Mouse (Mus musculus) kidney, postnatal 36 days (tissue): ENCODE measurements around the gene Klc1.
A peak's percentile ranks its signal among the peaks of the same experiment; 100 is the strongest.

ENCODE experiments used
- DNase-seq, 2 experiments: peaks; one replicate each; pipeline ENCODE4 v3.0.0; 2021 to 2022; ENCODE audit warnings: mixed read lengths in 2 of 2

Klc1 gene

DNA sequence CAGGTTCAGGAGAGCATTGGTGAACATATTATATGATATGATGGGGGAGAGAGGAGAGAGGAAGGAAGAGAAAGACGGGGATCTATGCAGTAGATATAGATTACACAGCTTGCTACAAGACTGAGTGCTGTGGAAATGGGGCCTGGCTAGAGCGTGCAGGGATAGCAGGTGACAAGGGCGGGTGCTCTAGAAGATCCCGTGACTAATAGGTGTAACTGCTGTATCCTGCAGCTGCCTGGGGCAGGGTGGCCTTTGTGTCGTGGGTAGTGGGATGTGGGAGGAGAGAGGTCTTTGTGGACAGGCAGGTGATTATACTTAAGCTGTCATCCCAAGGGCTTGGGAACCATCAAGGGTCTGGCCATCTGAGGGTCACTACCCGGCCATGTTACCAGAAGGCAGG is 13.4 kb upstream of the Klc1 start:
- DNase-seq, result no peak

DNA sequence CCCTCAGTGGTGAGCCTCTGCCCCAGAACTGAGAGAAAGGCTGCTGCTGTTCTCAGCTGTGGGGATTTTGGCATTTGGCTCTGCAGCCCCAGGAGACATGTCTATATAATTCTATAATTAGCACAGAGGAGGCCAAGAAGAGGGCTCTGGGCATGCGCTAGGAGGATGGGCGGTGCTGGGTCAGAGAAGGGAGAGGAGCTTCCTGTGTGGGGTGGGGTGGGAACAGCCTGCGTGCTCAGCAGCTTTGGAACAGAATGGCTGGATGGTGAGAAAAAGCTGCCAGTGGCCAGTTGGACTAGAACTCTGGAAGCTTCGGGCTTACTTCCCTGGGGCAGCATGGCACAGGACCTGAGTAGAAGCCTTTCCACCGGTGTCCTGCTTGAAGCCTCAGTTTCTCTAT is 12.6 kb upstream of the Klc1 start:
- DNase-seq, result peak; percentile 79 to 80

DNA sequence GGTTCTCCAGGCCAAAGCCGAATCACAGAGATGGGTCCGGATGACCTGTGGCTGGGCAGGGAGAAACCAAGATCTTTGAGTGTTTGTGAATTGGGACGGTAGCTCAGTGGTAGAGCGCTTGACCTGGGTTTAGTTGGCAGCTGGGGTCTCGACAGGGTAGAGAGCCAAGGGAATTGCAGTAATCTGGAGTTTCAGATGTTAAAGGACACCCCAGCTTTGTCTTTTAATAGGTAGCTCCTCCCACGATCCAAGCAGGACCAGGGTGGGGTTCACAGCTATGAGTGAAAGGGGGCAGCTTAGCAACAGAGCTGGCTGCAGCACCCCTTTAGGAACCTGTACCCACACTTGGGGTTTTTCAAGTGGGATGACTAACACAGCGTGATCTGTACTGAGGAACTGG is 11.2 kb upstream of the Klc1 start:
- no peak for DNase-seq

DNA sequence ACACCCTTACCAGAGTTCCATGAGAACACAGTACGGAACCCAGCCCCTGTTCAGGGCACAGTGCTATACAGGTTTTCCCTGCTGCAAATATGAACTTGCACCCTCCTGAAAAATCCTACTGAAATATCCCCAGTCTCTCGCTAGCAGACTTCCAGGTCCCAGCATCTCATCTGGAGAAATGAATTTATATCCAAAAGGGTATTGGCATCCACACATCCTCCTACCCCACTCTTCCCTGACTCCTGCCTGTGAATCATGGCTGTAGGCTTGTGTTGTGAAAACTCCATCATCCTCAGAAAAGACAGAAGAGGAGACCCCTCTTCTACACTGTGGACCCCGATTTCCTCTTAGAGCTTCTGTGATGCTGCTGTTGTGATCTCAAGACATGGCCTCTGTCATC is 7.9 kb upstream of the Klc1 start:
- no peak for DNase-seq

DNA sequence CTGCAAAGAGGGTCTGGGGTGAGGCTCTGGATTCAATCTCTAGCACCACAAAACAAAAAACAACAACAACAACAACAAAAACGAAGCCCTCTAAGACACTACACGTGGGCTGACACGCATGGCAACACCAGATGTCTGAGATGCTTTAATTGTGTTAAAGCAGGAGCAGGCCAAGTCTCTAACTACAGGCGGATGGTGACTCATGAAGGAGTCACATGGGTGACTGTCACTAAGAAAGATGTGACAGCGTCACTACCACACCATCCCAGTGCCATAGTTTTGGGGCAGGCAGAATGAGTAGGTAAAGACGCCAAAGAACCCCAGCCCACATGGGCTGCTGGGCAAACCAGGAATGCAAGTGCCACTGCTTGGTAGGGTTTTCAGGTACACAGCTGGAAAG is 6.2 kb upstream of the Klc1 start:
- DNase-seq, result no peak

DNA sequence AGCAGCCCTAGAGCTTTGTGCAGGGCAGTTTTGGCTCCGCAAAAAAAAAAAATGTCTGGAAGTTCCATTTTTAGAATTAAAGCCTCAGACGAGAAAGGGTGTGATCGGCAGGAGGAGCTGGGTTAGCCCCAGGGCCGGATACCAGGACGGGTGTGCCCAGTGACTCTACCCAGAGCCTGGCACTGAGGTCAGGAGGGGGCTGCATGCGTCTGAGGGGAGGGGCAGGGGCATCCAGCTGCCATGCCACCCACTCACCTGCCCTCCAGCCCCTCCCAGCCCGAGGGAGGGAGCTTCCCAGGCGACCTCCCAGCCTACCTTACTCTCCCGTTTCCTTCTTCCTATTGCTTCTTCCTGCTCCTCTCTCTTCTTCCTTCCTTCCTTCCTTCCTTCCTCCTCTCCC is 5.3 kb upstream of the Klc1 start:
- no peak for DNase-seq

DNA sequence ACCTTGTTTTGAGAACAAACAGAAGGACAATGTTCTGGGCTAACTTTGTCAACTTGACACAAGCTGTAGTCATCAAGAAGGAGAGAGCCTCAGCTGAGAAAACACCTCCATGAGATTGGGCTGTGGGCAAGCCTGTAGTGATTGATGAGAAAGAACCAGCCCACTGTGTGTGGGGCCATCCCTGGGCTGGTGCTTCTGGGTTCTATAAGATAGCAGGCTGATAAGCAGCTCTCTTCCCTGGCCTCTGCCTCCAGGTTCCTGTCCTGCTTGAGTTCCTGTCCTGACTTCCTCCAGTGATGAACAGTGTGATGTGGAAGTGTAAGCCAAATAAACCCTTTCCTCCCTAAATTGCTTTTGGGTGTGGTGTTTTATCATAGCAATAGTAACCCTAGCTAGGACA is 3.9 kb upstream of the Klc1 start:
- no peak for DNase-seq

DNA sequence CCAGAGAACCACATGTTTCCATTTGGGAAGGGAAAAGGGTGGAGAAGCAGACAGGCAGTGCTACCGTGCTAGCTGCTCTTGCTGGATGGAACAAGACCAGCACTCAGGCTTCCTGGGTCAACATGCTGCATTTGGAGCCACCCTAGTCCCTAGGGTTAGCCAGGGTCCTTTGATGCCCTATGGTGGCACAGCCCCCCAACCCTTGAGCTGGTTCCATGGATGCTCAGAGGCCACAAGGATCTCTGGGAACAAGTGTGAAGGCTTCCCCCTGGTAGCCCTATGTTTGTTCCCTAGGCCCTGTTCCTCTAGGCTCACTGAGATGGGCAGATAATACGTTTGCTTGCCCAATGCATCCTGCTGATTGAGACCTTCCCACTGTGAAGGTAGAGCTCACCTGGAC is 3.4 kb upstream of the Klc1 start:
- DNase-seq, result no peak

DNA sequence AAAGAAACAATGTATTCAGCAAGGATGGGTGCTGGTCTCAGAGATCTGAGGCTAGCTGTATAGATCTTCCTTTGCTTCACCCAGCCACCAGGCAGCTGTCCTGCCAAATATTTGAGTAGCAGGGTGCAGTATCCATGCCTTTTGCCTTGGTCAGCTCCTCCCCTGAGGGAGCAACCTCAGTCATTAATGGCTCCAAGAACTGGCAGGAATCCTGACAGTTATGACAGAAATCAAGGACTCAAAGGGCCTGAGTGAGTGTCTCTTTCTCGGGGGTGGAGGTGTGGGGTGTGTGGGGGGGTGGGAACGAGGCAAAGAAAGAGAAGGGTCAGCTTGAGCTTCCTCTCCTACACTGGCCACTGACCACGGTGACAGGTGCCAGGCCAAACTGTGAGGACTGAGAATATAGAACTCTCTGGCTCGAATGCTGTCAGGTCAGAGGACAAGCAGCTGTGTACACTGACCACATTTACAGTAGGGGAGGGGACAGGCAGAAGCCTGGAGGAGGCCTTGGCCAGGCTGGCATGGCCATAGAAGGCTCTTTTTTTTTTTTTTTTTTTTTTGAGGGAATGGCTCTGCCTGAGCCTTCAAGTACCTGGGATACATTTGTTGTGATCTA is 2.5 kb upstream of the Klc1 start:
- DNase-seq, result no peak

DNA sequence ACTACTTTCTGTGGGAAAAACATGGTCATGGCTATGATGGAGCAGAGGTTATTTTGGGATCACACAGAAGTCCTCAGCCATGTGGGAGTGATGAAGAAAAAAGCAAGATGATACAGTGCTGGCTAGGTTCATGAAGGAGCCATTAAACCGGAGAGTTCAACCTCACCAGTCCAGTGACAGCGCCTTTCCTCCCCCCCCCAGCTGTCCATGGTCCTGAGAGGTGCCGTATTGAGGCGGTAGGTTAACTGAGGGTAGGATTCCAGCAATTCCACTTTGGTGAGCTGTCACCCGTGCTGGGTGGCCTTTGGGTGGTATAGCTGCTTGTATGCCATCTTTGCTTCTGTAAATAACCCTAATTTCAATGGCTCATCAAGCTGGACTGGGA is 2.0 kb upstream of the Klc1 start:
- no peak for DNase-seq

DNA sequence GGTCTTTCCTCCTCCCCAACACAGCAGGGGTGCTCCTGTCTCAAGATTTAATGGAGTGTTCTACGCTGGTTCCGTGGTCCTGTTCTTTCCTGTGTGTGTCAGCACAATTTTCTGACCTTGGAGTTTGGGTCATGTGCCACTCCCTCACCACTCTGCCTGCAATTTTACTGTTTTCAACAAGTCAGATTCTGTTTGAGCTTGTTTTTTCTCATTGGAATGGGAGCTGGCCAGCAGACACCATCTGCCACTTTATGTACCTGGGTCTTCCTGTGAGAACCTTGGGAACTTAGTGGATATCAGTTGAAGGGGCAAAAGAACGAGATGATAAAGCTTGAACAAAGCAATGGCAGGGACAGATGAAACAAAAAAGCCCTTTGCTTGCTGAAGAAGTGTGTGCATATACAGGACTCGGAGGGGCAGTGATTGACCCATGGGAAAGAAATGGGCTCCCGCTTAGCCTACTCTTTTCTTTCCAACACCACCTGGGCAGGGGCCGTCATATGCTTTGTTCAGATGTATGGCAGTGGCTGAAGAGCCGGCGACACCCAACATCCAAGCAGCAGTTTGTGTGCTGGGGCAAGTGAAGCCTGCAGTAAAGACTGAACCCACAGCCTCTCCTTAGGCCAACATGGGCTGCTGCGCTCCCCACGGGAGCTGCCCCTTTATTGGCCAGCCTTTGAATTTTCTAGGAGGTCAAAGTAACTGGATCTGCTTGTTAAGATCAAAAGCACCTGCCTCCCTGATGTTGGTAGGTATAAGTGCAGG is 906 bp upstream of the Klc1 start:
- no peak for DNase-seq

DNA sequence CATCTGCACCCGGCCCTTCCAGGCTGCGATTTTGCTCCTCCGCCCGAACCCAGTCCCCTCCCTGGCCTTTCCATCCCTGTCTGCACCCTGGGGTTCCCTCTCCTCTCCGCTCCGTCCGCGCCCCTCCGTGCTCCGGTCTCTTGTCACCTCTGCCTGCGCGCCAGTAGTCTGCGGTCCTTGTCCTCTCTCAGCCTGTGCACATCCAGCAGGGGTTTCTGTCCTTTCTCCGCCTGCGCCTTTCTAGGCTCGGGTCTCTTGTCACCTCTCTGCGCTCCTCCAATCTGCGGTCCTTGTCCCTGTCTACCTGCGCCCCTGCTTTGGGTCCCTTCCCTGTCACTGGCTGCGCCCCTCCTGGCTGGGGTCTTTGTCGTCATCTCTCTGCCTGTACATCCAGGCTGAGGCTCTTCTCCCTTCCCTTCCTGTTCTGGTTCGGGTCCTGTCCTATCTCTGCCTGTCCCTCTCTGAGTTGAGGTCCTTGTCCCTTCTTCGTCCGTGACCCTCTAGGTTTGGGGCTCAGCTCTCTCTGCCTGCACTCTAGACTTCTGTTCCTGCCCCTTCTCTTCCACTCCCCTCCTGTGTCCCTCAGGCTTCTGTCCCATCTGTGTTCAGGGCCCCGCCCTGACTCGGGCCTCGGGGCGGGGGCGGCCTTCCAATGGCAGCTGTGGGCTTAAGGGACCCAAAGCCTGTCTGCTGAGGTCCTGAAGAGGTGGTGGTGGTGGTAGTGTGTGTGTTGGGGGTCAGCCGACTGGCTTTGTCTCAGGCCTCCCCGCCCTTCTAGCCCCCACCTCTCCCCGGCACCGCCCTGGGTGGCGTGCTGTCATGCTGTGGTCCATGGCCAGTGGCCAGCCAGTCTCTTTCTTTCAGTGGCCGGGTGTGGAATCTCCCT is 770 bp downstream of the Klc1 start:
- DNase-seq, result peak; percentile 70 to 78

DNA sequence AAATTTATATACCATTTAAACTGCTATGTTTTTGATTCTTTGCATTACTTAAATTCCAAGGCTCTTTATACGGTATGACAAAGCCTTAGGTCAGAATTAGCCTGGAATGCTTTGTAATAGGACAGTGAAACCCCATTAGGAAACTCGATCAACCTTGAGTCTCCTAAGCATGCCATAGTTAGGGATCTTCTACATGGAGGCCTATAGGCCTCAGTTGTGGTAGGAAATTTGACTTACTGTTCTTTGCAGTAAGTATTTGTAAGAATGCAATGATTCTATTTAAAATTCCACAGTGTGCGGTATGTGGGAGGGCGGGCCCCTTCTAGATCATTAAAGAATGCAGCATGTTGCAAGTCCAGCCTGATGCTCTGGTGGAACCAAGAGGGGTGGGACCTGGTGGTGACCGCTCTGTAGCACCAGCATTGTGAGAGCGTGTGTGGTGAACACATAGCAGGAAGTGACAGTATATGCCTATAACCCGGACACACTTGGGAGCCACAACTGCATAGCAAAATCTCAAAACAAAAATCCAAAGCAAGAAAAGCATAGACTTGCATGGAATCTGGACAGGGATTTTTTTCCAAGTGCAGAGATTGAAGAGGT is 1.8 kb downstream of the Klc1 start:
- no peak for DNase-seq

DNA sequence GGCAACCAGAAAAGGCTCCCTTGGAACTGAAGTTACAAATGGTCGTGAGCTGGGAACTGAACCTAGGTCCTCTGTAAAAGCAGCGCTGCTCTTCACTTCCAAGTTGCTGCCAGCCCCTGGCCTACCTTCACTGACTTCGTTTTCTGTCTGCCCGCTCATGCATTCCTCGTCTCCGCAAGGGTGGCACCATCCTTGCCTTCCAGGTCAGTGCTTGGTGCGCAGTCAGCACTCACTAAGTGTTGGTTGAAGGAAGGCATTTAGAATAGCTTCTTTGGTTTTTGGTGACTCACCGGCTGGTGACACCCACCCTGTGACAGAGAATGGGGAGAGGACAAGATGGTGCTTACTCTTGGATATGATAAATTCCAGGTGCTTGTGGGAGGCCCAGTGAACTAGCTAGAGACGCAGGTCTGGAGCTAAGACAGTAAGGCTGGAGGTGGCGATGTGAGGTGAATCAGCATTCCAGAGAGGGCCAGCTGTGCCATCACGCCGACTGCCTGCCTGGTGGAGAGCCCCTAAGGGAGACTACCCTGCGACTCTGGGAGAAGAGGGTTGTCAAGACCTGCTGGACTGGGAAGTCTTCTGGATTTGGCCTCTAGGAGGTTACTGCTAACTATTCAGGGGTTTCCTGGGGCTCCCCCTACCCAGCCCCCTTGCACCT is 4.1 kb downstream of the Klc1 start:
- no peak for DNase-seq

DNA sequence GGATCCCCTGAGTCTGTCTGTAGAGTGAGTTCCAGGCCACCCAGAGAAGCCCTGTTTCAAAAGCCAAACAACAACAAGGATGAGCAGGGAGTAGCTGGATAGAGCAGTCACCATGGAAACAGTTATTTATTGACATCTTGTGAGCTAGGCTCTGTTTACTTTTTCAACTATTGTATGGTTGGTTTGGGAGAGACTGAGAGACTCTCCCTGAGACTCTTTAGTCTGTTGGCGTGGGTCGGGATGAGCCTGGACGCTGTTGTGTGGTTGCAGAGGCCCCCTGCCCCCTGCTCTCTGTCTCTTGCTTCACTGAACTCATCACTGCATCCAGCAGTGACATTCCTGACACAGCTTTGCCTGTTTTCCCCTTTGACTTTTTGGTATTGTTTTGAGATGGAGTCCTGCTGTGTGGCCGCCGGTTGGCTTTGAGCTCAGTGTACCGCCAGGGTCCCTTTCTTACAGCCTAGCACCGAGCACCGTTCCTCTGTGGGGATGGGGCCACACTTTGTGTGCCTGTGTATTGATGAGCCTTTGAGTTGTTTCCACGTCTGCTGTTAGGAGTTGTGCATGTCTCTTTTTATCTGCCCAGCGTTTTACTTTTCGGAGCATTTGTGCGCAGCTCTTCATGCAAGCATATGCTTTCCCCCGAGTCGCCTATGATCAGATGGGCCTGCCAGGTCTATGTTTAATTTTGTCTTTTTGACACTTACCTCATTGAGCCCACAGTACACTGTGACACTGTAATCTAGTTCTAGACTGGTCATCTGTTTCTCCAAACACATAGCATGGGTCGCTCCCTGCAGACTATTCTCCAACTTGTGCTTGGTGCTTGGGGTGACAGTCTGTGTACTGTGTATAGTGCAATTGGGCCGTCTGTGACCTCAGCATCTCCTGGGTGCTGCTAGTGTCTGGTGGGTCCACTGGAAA is 7.9 kb downstream of the Klc1 start:
- no peak for DNase-seq

DNA sequence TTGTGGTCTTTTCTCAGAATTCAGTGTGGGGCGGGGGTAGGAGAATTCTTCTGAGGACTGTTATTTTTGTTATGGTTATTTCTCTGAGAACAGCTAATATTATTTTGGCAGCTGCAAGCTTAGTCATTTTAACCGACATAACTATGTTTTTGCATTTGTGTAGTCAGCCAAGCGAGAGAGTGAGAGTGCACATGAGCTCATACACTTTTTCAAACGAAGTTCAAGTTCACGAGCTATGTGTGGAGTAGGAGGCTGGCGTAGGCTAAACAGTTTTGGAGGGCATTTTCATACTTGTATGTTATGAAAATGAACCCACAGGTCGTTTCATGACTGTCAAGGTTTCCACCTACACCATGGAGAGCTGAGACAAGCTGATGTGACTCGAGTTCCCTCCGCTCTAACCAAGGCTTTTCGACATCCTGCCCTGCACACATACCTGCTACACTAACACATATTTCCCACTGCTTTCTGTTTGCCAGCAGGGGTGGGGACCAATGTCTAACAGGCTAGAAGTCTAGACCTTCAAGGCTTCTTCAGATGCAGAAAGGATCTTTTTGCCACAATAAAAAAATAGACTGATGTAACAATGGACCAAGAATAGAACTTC is 9.8 kb downstream of the Klc1 start:
- no peak for DNase-seq

DNA sequence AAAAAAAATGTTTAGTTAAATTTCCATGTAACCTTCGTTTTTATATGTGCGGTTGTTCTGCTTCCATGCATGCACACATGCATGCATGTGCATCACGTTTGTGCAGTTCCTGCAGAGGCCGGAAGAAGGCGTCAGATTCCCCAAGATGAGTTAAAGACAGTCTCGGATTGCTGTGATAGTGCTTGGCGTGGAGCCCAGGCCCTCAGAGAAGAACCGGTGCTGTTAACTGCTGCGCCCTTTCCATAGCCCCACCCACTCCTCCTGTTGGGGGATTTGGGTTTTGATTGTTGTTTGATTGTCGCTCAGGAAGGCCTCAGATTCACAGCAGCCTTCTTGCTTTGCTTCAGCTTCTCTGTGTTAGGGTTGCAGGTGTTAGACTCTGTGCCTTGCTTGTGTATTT is 10.7 kb downstream of the Klc1 start:
- DNase-seq, result peak; percentile 74 to 85

DNA sequence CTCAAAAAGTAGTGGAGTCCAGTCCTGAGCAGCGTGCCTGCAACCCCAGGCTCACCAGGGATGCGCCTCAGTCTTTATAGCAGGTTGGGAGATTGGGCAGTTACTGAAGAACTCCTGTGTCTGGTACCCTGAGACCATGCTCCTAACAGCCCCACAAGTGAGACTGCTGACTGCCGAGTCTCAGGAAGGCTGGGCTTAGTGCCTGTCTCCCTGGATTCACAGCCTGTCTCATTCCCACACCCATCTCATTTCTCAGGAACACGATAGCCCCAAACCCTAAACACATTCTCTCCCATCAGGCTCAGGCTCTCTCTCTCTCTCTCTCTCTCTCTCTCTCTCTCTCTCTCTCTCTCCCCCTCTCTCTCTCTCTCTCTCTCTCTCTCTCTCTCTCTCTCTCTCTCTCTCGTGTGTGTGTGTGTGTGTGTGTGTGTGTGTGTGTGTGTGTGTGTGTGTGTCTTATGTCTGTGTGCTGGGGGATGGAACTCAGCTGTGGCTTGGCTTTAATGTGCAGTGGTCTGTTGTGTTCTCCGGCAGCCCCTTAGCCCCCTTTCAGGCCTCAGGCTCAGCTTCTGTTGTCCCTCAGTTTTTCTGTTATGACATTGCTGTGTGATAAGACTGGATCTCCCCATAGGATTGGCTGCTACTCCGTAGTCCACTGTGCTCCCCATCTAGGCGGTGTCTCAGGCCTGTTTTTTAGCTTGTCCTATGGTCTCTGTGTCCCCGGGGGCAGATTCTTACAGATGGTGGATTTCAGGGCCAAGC is 11.3 kb downstream of the Klc1 start:
- no peak for DNase-seq

DNA sequence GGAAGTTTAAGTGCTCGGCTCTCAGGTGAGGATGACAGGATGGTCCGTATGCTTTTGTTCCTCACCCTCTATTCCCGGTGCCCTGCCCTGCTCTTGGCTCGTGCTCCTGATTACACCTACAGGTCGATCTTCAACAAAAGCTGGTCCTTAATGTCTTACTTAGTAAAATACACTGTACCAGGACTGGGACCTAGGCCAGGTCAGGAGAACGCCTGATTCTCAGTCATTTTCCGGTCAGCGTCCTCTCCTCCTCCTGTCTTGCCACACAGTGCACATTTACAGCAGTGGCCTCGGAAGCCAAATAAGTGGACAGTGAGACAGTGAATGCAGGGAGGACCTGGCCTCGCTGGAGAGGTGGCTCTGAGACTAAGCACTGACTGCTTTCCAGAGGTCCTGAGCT is 12.0 kb downstream of the Klc1 start:
- peak; percentile 42 to 69 for DNase-seq

DNA sequence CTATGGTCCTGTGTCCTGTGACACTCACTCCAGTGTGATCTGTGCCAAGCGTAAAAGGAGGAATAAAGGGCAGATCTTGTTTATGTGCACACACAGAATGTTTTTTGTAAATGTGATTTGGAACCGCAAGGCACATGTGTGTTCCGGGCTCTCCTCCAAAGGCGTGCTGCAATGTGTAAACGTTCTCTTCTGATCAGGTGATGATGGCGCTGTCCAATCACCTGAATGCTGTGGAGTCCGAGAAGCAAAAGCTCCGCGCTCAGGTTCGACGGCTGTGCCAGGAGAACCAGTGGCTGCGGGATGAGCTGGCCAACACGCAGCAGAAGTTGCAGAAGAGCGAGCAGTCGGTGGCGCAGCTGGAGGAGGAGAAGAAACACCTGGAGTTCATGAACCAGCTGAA is 15.5 kb downstream of the Klc1 start:
- no peak for DNase-seq

DNA sequence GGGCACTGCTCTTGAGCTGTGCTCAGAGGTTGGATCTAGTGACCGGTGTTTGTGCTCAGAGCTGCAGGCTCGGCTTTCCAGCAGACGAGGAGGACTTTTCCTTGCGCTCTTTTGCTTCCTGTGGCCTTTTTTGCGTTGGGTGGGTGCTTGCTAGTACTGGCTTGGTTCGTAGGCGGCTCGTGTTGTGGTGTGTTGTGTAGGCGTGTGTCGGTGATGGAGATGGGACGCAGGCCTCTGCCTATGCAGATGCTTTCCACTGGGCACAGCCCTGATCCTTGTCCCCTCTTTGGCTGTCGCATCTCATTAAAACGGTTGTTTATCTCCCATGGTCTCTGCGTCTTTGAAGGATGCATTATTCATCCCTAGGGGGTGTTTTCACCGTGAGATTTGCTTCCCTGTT is 16.2 kb downstream of the Klc1 start:
- no peak for DNase-seq
